Comparison of ENCODE assay signal across 12 mouse cellular contexts in the genomic region with DNA sequence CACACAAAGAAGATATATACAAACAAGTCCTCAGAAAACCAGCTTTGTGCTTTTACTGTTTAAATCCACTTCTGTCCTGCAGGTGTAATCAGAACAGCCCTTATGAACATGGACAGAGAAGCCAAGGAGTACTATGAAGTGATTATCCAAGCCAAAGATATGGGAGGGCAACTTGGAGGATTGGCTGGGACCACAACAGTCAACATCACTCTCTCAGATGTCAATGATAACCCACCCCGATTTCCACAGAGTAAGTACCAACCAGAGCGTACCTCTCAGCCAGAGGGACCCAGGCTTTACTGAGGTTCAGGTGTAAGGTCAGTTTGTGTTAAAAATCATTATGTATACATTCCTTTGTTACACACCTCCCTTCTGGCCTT.
DNase-seq lines count a peak whose midpoint lies in the region; ATAC-seq lines count a peak whose summit lies in the region.
"Had no signal": no experiment of that assay in that cellular context is flagged by ENCODE, and none has a peak within 500 bp of the region (broad histone marks: within the 10 kb centered on the region; RNA-seq: fewer than 3 reads in every experiment).

No protein-coding gene starts in this region.

- no peaks in the 10 kb centered on the region for H3K4me1 ChIP-seq in hindbrain, embryonic 10.5 days (replicated peaks)
- H3K4me1 ChIP-seq in hindbrain, embryonic 11.5 days (replicated peaks; ENCODE audit: control insufficient read depth, insufficient read depth, low read length): no peaks in the 10 kb centered on the region
- no peaks in the 10 kb centered on the region for H3K4me1 ChIP-seq in forebrain, embryonic 14.5 days (ENCODE audit: control insufficient read depth, insufficient read depth, low read length)
- no peaks in the 10 kb centered on the region for H3K4me1 ChIP-seq in hindbrain, embryonic 14.5 days (replicated peaks; ENCODE audit: control insufficient read depth, insufficient read depth, low read length)
- H3K4me1 ChIP-seq in midbrain, embryonic 14.5 days (ENCODE audit: control insufficient read depth, insufficient read depth, low read length): no peaks in the 10 kb centered on the region
- H3K4me1 ChIP-seq: liver, embryonic 12.5 days had no signal

- no peaks in the 10 kb centered on the region for H3K27me3 ChIP-seq in hindbrain, embryonic 10.5 days (ENCODE audit: insufficient read depth, poor library complexity, severe bottlenecking)
- H3K27me3 ChIP-seq in hindbrain, embryonic 11.5 days (ENCODE audit: control insufficient read depth, insufficient read depth, low read length): no peaks in the 10 kb centered on the region
- H3K27me3 ChIP-seq in forebrain, embryonic 14.5 days (replicated peaks; ENCODE audit: control insufficient read depth, insufficient read depth, low read length): no peaks in the 10 kb centered on the region
- H3K27me3 ChIP-seq in hindbrain, embryonic 14.5 days (ENCODE audit: control insufficient read depth, insufficient read depth, low read length): no peaks in the 10 kb centered on the region
- H3K27me3 ChIP-seq in midbrain, embryonic 14.5 days (ENCODE audit: control insufficient read depth, insufficient read depth, low read length): no peaks in the 10 kb centered on the region
- H3K27me3 ChIP-seq: liver, embryonic 12.5 days had no signal

- WGBS in hindbrain, embryonic 10.5 days: 92% methylated on average over 2 of the region's 2 CpGs
- 86% methylated on average over 2 of the region's 2 CpGs for WGBS in hindbrain, embryonic 11.5 days
- WGBS in forebrain, embryonic 14.5 days: 96% methylated on average over 2 of the region's 2 CpGs
- WGBS in hindbrain, embryonic 14.5 days: 94% methylated on average over 2 of the region's 2 CpGs
- 94% methylated on average over 2 of the region's 2 CpGs for WGBS in midbrain, embryonic 14.5 days

- no peaks in the 10 kb centered on the region for H3K9me3 ChIP-seq in hindbrain, embryonic 10.5 days
- H3K9me3 ChIP-seq in hindbrain, embryonic 11.5 days (ENCODE audit: control insufficient read depth, low read length): no peaks in the 10 kb centered on the region
- H3K9me3 ChIP-seq in forebrain, embryonic 14.5 days (replicated peaks; ENCODE audit: control insufficient read depth, low read length): no peaks in the 10 kb centered on the region
- H3K9me3 ChIP-seq in hindbrain, embryonic 14.5 days (ENCODE audit: control insufficient read depth, low read length): no peaks in the 10 kb centered on the region
- no peaks in the 10 kb centered on the region for H3K9me3 ChIP-seq in midbrain, embryonic 14.5 days (ENCODE audit: control insufficient read depth, low read length)
- H3K9me3 ChIP-seq: liver, embryonic 12.5 days had no signal

- H3K36me3 ChIP-seq in hindbrain, embryonic 10.5 days: no peaks in the 10 kb centered on the region
- H3K36me3 ChIP-seq in hindbrain, embryonic 11.5 days (ENCODE audit: control insufficient read depth, insufficient read depth, low read length): no peaks in the 10 kb centered on the region
- no peaks in the 10 kb centered on the region for H3K36me3 ChIP-seq in forebrain, embryonic 14.5 days (ENCODE audit: control insufficient read depth, insufficient read depth, low read length)
- H3K36me3 ChIP-seq in hindbrain, embryonic 14.5 days (replicated peaks; ENCODE audit: control insufficient read depth, insufficient read depth): no peaks in the 10 kb centered on the region
- no peaks in the 10 kb centered on the region for H3K36me3 ChIP-seq in midbrain, embryonic 14.5 days (ENCODE audit: control insufficient read depth, insufficient read depth, low read length)
- H3K36me3 ChIP-seq: liver, embryonic 12.5 days had no signal

- no peak for ATAC-seq in hindbrain, embryonic 11.5 days (ENCODE audit: low FRiP score)
- ATAC-seq in forebrain, embryonic 14.5 days: peak; percentile 51
- ATAC-seq in hindbrain, embryonic 14.5 days (ENCODE audit: low FRiP score): no peak
- ATAC-seq in midbrain, embryonic 14.5 days (ENCODE audit: low FRiP score, low TSS enrichment): peak; percentile 44
- ATAC-seq in erythroblast, adult 5-6 weeks (replicated peaks; ENCODE audit: low FRiP score, poor library complexity, severe bottlenecking): no peak
- ATAC-seq: liver, embryonic 12.5 days had no signal

- H3K4me3 ChIP-seq in hindbrain, embryonic 10.5 days: no peak overlapping the region
- H3K4me3 ChIP-seq in hindbrain, embryonic 11.5 days (ENCODE audit: low read depth, low read length): no peak overlapping the region
- H3K4me3 ChIP-seq in forebrain, embryonic 14.5 days (ENCODE audit: low read depth, low read length): no peak overlapping the region
- no peak overlapping the region for H3K4me3 ChIP-seq in hindbrain, embryonic 14.5 days (replicated peaks; ENCODE audit: low read length)
- H3K4me3 ChIP-seq in midbrain, embryonic 14.5 days (replicated peaks; ENCODE audit: low read depth, low read length): no peak overlapping the region
- H3K4me3 ChIP-seq: liver, embryonic 12.5 days had no signal

- DNase-seq in hindbrain, embryonic 10.5 days (ENCODE audit: low spot score): no peak
- no peak for DNase-seq in hindbrain, embryonic 11.5 days (ENCODE audit: low spot score)
- no peak for DNase-seq in forebrain, embryonic 14.5 days (ENCODE audit: low spot score)
- DNase-seq in hindbrain, embryonic 14.5 days (ENCODE audit: low spot score): no peak
- no peak for DNase-seq in midbrain, embryonic 14.5 days
- no peak for DNase-seq in cerebellum, postnatal 25 days
- DNase-seq in urinary bladder, postnatal 10 days (ENCODE audit: low spot score): no peak
- DNase-seq: gastrocnemius, postnatal 36 days; lung, adult 2 months had no signal

- no peak overlapping the region for H3K4me2 ChIP-seq in hindbrain, embryonic 11.5 days (replicated peaks; ENCODE audit: low read depth, low read length)
- no peak overlapping the region for H3K4me2 ChIP-seq in forebrain, embryonic 14.5 days (ENCODE audit: low read length)
- no peak overlapping the region for H3K4me2 ChIP-seq in hindbrain, embryonic 14.5 days (replicated peaks)
- no peak overlapping the region for H3K4me2 ChIP-seq in midbrain, embryonic 14.5 days (ENCODE audit: low read length)
- H3K4me2 ChIP-seq: liver, embryonic 12.5 days had no signal

- H3K27ac ChIP-seq in hindbrain, embryonic 10.5 days: peak overlapping the region; percentile 66
- H3K27ac ChIP-seq in hindbrain, embryonic 11.5 days (ENCODE audit: low read depth, low read length): no peak overlapping the region
- no peak overlapping the region for H3K27ac ChIP-seq in forebrain, embryonic 14.5 days (ENCODE audit: low read depth, low read length)
- 0 out of 2 replicates have a peak overlapping the region, but pooled peaks have one; percentile 44 for H3K27ac ChIP-seq in hindbrain, embryonic 14.5 days
- no peak overlapping the region for H3K27ac ChIP-seq in midbrain, embryonic 14.5 days (replicated peaks; ENCODE audit: low read depth, low read length)
- H3K27ac ChIP-seq: liver, embryonic 12.5 days; stomach, postnatal 0 days had no signal

- no peak overlapping the region for H3K9ac ChIP-seq in hindbrain, embryonic 11.5 days (ENCODE audit: low read depth, low read length)
- H3K9ac ChIP-seq in forebrain, embryonic 14.5 days (ENCODE audit: low read length): peak overlapping the region; percentile 40; the same call in 1 of the 2 replicates
- H3K9ac ChIP-seq in hindbrain, embryonic 14.5 days: no peak overlapping the region
- 0 out of 2 replicates have a peak overlapping the region, but pooled peaks have one; percentile 10 for H3K9ac ChIP-seq in midbrain, embryonic 14.5 days (replicated peaks; ENCODE audit: low read length)
- H3K9ac ChIP-seq: liver, embryonic 12.5 days had no signal

Comparison
In these comparisons a context has a peak if more than half of its experiments do, and no peak if none do; other contexts are left out.
1. H3K27ac ChIP-seq: peak in hindbrain, embryonic 10.5 days (single experiment) and hindbrain, embryonic 14.5 days (single experiment); none in hindbrain, embryonic 11.5 days (single experiment), forebrain, embryonic 14.5 days (single experiment) and midbrain, embryonic 14.5 days (single experiment).
2. ATAC-seq: peak in forebrain, embryonic 14.5 days (single experiment) and midbrain, embryonic 14.5 days (single experiment); none in hindbrain, embryonic 11.5 days (single experiment), hindbrain, embryonic 14.5 days (single experiment) and erythroblast, adult 5-6 weeks (single experiment).
3. H3K9ac ChIP-seq: peak in forebrain, embryonic 14.5 days (single experiment) and midbrain, embryonic 14.5 days (single experiment); none in hindbrain, embryonic 11.5 days (single experiment) and hindbrain, embryonic 14.5 days (single experiment).